Mouse (Mus musculus): ENCODE results near the gene Dgka. TPM values are rescaled to one million over a fixed set of nuclear protein-coding genes. Genes with fewer than 3 reads are reported as not detected.

Dgka gene
- polyA plus RNA-seq, 1 experiment from 2014 or later = 6.9 TPM

- no peak overlapping the region for H3K4me3 ChIP-seq (ENCODE audit: low read depth, low read length)
- H3K27ac ChIP-seq (ENCODE audit: low read depth) = peak overlapping the region; percentile 78
- 28% methylated on average over 8 of the region's 8 CpGs for WGBS
- no peak for TF ChIP-seq CTCF (IDR thresholded peaks at IDR 0.05; ENCODE audit: low read depth)
- no peaks in the 10 kb centered on the region for H3K9me3 ChIP-seq (ENCODE audit: low read depth, low read length)
- H3K27me3 ChIP-seq (ENCODE audit: insufficient read depth, low read length) = no peaks in the 10 kb centered on the region
- ATAC-seq (ENCODE audit: insufficient read depth) (peak; percentile 98), DNase-seq (peak; percentile 87)
- no peak overlapping the region for H3K9ac ChIP-seq
- H3K36me3 ChIP-seq (ENCODE audit: insufficient read depth) = no peaks in the 10 kb centered on the region
- H3K4me2 ChIP-seq = no peak overlapping the region
- H3K4me1 ChIP-seq (ENCODE audit: insufficient read depth) = peaks cover 6% of the 10 kb centered on the region; the same call in 1 of the 2 replicates
These were observed 34.5 kb upstream of the Dgka start for GRCm38 (mm10) chr10:128779011-128779795.

- Histone ChIP-seq H3K27ac (ENCODE audit: low read depth) (peak overlapping the region; percentile 78), H3K9me3 (ENCODE audit: low read depth, low read length) (no peaks in the 10 kb centered on the region), H3K27me3 (ENCODE audit: insufficient read depth, low read length) (no peaks in the 10 kb centered on the region), H3K36me3 (ENCODE audit: insufficient read depth) (no peaks in the 10 kb centered on the region), H3K9ac (no peak overlapping the region), H3K4me2 (no peak overlapping the region), H3K4me1 (ENCODE audit: insufficient read depth) (peaks cover 6% of the 10 kb centered on the region; the same call in 1 of the 2 replicates), H3K4me3 (ENCODE audit: low read depth, low read length) (no peak overlapping the region)
- ATAC-seq (ENCODE audit: insufficient read depth) (no peak), DNase-seq (no peak)
- TF ChIP-seq CTCF (IDR thresholded peaks at IDR 0.05; ENCODE audit: low read depth) = no peak
- WGBS = 96% methylated on average over 2 of the region's 2 CpGs
These were observed 33.8 kb upstream of the Dgka start for GRCm38 (mm10) chr10:128778441-128778840.

GRCm38 (mm10) chr10:128773685-128774084 lies 29.0 kb upstream of the Dgka start:
- 25% methylated on average over 5 of the region's 5 CpGs for WGBS
- no peak for ATAC-seq (ENCODE audit: insufficient read depth)
- peak; percentile 57 for TF ChIP-seq CTCF (IDR thresholded peaks at IDR 0.05; ENCODE audit: low read depth)
- Histone ChIP-seq H3K36me3 (ENCODE audit: insufficient read depth) (no peaks in the 10 kb centered on the region), H3K4me3 (ENCODE audit: low read depth, low read length) (no peak overlapping the region), H3K4me1 (ENCODE audit: insufficient read depth) (peaks cover 3% of the 10 kb centered on the region; the same call in 1 of the 2 replicates), H3K27me3 (ENCODE audit: insufficient read depth, low read length) (no peaks in the 10 kb centered on the region), H3K9me3 (ENCODE audit: low read depth, low read length) (no peaks in the 10 kb centered on the region), H3K27ac (ENCODE audit: low read depth) (no peak overlapping the region), H3K4me2 (no peak overlapping the region), H3K9ac (no peak overlapping the region)
- peak; percentile 44 for DNase-seq

DNA sequence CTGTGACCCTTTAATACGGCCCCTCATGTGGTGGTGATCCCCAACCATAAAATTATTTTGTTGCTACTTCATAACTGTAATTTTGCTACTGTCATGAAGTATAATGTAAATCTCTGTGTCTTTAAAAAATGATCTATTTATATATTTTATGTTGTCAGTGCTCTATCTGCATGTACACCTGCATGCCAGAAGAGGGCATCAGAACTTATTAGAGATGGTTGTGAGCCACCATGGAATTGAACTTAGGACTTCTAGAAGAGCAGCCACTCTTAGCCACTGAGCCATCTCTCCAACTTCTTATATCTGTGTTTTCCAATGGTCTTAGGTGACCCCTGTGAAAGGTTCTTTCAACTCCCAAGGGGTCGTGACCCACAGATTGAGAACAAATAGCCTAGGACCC lies 28.2 kb upstream of the Dgka start:
- H3K27me3 ChIP-seq (ENCODE audit: insufficient read depth, low read length) = no peaks in the 10 kb centered on the region
- H3K9ac ChIP-seq = no peak overlapping the region
- no peak overlapping the region for H3K4me3 ChIP-seq (ENCODE audit: low read depth, low read length)
- no peak overlapping the region for H3K4me2 ChIP-seq
- H3K4me1 ChIP-seq (ENCODE audit: insufficient read depth) = no peaks in the 10 kb centered on the region
- peak; percentile 40; the same call in 1 of the 2 replicates for TF ChIP-seq CTCF (IDR thresholded peaks at IDR 0.05; ENCODE audit: low read depth)
- H3K9me3 ChIP-seq (ENCODE audit: low read depth, low read length) = no peaks in the 10 kb centered on the region
- WGBS = 75% methylated on average over 2 of the region's 2 CpGs
- H3K27ac ChIP-seq (ENCODE audit: low read depth) = no peak overlapping the region
- no peak for ATAC-seq (ENCODE audit: insufficient read depth)
- DNase-seq = peak; percentile 24
- H3K36me3 ChIP-seq (ENCODE audit: insufficient read depth) = 0 out of 2 replicates have a peak, but pooled peaks cover 4% of the 10 kb centered on the region

- H3K27ac ChIP-seq (ENCODE audit: low read depth) = peak overlapping the region; percentile 98
- peaks cover 9% of the 10 kb centered on the region; the same call in 1 of the 2 replicates for H3K36me3 ChIP-seq (ENCODE audit: insufficient read depth)
- H3K9ac ChIP-seq = peak overlapping the region; percentile 86
- TF ChIP-seq CTCF (IDR thresholded peaks at IDR 0.05; ENCODE audit: low read depth) = peak; percentile 56
- H3K4me3 ChIP-seq (ENCODE audit: low read depth, low read length) = peak overlapping the region; percentile 72
- ATAC-seq (ENCODE audit: insufficient read depth) = peak; percentile 82
- H3K9me3 ChIP-seq (ENCODE audit: low read depth, low read length) = no peaks in the 10 kb centered on the region
- H3K4me2 ChIP-seq = peak overlapping the region; percentile 91
- H3K4me1 ChIP-seq (ENCODE audit: insufficient read depth) = peaks cover 11% of the 10 kb centered on the region; the same call in 1 of the 2 replicates
- under 1% methylated on average over 37 of the region's 37 CpGs for WGBS
- no peaks in the 10 kb centered on the region for H3K27me3 ChIP-seq (ENCODE audit: insufficient read depth, low read length)
- DNase-seq = peak; percentile 92
These were observed 3.7 kb upstream of the Dgka start for GRCm38 (mm10) chr10:128748252-128748864.

GRCm38 (mm10) chr10:128747646-128748251 lies 3.1 kb upstream of the Dgka start, which contains the start of gene Pym1:
Pym1 (plus strand) TSS chr10:128747889.
- Histone ChIP-seq H3K27ac (ENCODE audit: low read depth) (peak within 1 kb of the TSS; percentile 98), H3K27me3 (ENCODE audit: insufficient read depth, low read length) (no peaks in the 10 kb centered on the region), H3K4me1 (ENCODE audit: insufficient read depth) (peaks cover 11% of the 10 kb centered on the region; the same call in 1 of the 2 replicates), H3K36me3 (ENCODE audit: insufficient read depth) (peaks cover 7% of the 10 kb centered on the region; the same call in 1 of the 2 replicates), H3K4me2 (peak within 1 kb of the TSS; percentile 91), H3K9me3 (ENCODE audit: low read depth, low read length) (no peaks in the 10 kb centered on the region), H3K9ac (peak within 1 kb of the TSS; percentile 86), H3K4me3 (ENCODE audit: low read depth, low read length) (peak within 1 kb of the TSS; percentile 72)
- ATAC-seq (ENCODE audit: insufficient read depth) (peak; percentile 74), DNase-seq (peak; percentile 85)
- WGBS = under 1% methylated on average over 36 of the region's 36 CpGs
- no peak for TF ChIP-seq CTCF (IDR thresholded peaks at IDR 0.05; ENCODE audit: low read depth)

All from lung, embryonic 14.5 days (tissue).